Mouse (Mus musculus) liver, embryonic 14.5 days (tissue): ENCODE results near the gene Fam120a. TPM values are rescaled to one million over a fixed set of nuclear protein-coding genes. Genes with fewer than 3 reads are reported as not detected.
A peak's percentile ranks its signal among the peaks of the same experiment; 100 is the strongest.

Experiments used
- ATAC-seq: fragments of 200-750 bp; cut with Nextera tagmentation; 2 replicates; pipeline ENCODE4 v1.8.0; 2017; ENCODE audit warnings: moderate number of reproducible peaks, mild to moderate bottlenecking, moderate library complexity; ENCODE audit not compliant: insufficient read depth
- DNase-seq, 3 experiments: peaks; one replicate each; pipeline ENCODE4 v3.0.0-alpha.2; 2012 to 2013; ENCODE audit warnings: low read depth in 3 of 3, low spot score in 3 of 3
- H3K27ac ChIP-seq: fragments of 300-500 bp; sonication (generic); 2 replicates; pipeline ENCODE4 v1.5.1; 2014; ENCODE audit warnings: moderate library complexity, mild to moderate bottlenecking, control low read depth, inconsistent platforms
- H3K27me3 ChIP-seq: fragments of 300-500 bp; sonication (generic); 2 replicates; pipeline ENCODE4 v1.6.1; 2014; ENCODE audit warnings: mild to moderate bottlenecking, low read length, moderate library complexity; ENCODE audit not compliant: control insufficient read depth, insufficient read depth
- H3K36me3 ChIP-seq: fragments of 300-500 bp; sonication (generic); replicated peaks from 2 replicates; pipeline ENCODE4 v1.6.1; 2014; ENCODE audit warnings: low read depth; ENCODE audit not compliant: control insufficient read depth, insufficient read depth
- H3K4me1 ChIP-seq, 2 experiments: fragments of 200-500 bp in 1 of 2; fragments of 300-500 bp in 1 of 2; sonication (generic) in 1 of 2; replicated peaks; 2 replicates each; pipeline ENCODE4 v1.6.1; 2012 to 2014; ENCODE audit warnings: antibody characterized with exemption in 1 of 2, inconsistent platforms in 1 of 2, low read length in 1 of 2; ENCODE audit not compliant: control insufficient read depth in 2 of 2, insufficient read depth in 2 of 2
- H3K4me2 ChIP-seq: fragments of 300-500 bp; sonication (generic); 2 replicates; pipeline ENCODE4 v1.6.1; 2014; ENCODE audit warnings: low read depth, mild to moderate bottlenecking, control low read depth, moderate library complexity
- H3K4me3 ChIP-seq, 2 experiments: fragments of 200-500 bp in 1 of 2; fragments of 300-500 bp in 1 of 2; sonication (generic) in 1 of 2; 2 replicates each; pipeline ENCODE4 v1.5.1; 2012 to 2014; ENCODE audit warnings: low read depth in 2 of 2, low read length in 2 of 2, mild to moderate bottlenecking in 2 of 2, control low read depth in 1 of 2, inconsistent platforms in 1 of 2, moderate library complexity in 1 of 2; ENCODE audit not compliant: insufficient read depth in 1 of 2
- H3K9ac ChIP-seq: fragments of 300-500 bp; sonication (generic); replicated peaks from 2 replicates; pipeline ENCODE4 v1.6.1; 2014; ENCODE audit warnings: mild to moderate bottlenecking, control low read depth, moderate library complexity
- H3K9me3 ChIP-seq: fragments of 300-500 bp; sonication (generic); 2 replicates; pipeline ENCODE4 v1.6.1; 2016; ENCODE audit warnings: low read length, mixed read lengths; ENCODE audit not compliant: control insufficient read depth
- CTCF ChIP-seq: IDR thresholded peaks from 2 replicates; pipeline ENCODE4 v1.5.1; 2016; ENCODE audit warnings: antibody characterized with exemption, low read depth, control low read depth
- EP300 ChIP-seq: IDR thresholded peaks from 2 replicates; pipeline ENCODE4 v1.6.1; 2016; ENCODE audit warnings: antibody characterized with exemption, low read depth
- WGBS: fragments of 180-500 bp; shearing (Covaris S2); extraction: QIAGEN DNeasy Blood & Tissue Kit; methylation state at CpG from one replicate; pipeline ENCODE4 v1.1.7; 2014; ENCODE audit not compliant: insufficient replicate concordance; 5-methylcytosine and 5-hydroxymethylcytosine counted together
- polyA plus RNA-seq, 2 experiments: library from polyadenylated mRNA; depleted of rRNA in 1 of 2; stranded (reverse) in 1 of 2; unstranded in 1 of 2; fragments of >200 nt; fragmentation: Nextera tagmentation in 1 of 2; extraction: Ambion mirVana in 1 of 2; gene quantifications; 2 replicates each; pipeline versions ENCODE4 v1.2.1 to v1.2.3; 2012 to 2014

Fam120a gene
- polyA plus RNA-seq, 2 experiments: 19.1 to 37.4 TPM

- no peaks in the 10 kb centered on the region for H3K9me3 ChIP-seq
- peaks cover 4% of the 10 kb centered on the region in 2 experiments; a peak in 1 of 4 replicates for H3K4me1 ChIP-seq
- under 1% methylated on average over 36 of the region's 36 CpGs for WGBS
- no peaks in the 10 kb centered on the region for H3K27me3 ChIP-seq
- TF ChIP-seq EP300 (no peak), CTCF (no peak)
- peak overlapping the region; percentile 75 for H3K9ac ChIP-seq
- H3K36me3 ChIP-seq: peaks cover 20% of the 10 kb centered on the region
- DNase-seq (peak; percentile 91 to 95 (median 93)), ATAC-seq (peak; percentile 99)
- peak overlapping the region; percentile 44 to 52 for H3K4me3 ChIP-seq
- peak overlapping the region; percentile 85 for H3K4me2 ChIP-seq
- peak overlapping the region; percentile 53 for H3K27ac ChIP-seq
These were observed 89.3 kb downstream of the Fam120a start for GRCm38 (mm10) chr13:48878534-48878933.

DNA sequence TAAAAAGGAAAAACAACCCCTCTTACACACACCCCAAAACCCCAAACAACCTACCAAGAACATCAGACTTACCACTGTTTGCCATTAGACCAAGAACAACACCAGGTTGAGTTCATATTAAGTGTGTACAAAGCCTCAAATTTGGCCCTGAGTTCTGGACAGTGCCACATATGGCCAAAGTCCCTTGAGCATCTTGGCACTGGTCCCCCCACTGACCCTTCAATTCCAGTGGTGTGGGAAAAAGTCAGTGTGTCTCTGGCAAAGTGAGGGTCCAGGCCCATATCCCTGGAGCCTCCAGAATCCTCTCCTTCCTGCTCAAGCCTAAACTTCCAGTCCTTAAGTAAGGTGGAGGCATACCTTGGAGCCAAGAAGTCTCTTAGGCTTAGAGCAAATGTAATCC lies 90.0 kb downstream of the Fam120a start:
- peaks cover 4% of the 10 kb centered on the region in 2 experiments; a peak in 1 of 4 replicates for H3K4me1 ChIP-seq
- H3K4me2 ChIP-seq: peak overlapping the region; percentile 85
- no peaks in the 10 kb centered on the region for H3K9me3 ChIP-seq
- no peaks in the 10 kb centered on the region for H3K27me3 ChIP-seq
- peak overlapping the region; percentile 53; the same call in 1 of the 2 replicates for H3K27ac ChIP-seq
- TF ChIP-seq CTCF (no peak), EP300 (no peak)
- DNase-seq (no peak), ATAC-seq (no peak)
- peaks cover 15% of the 10 kb centered on the region for H3K36me3 ChIP-seq
- H3K4me3 ChIP-seq: peak overlapping the region in 1 of 2 experiments; percentile 44; a peak in 2 of 4 replicates
- H3K9ac ChIP-seq: peak overlapping the region; percentile 75

GRCm38 (mm10) chr13:48872726-48873125 lies 95.1 kb downstream of the Fam120a start:
- Histone ChIP-seq H3K4me3 (no peak overlapping the region), H3K9ac (no peak overlapping the region), H3K9me3 (no peaks in the 10 kb centered on the region), H3K27me3 (no peaks in the 10 kb centered on the region), H3K36me3 (no peaks in the 10 kb centered on the region), H3K4me2 (no peak overlapping the region), H3K27ac (no peak overlapping the region), H3K4me1 (peaks cover 13 to 27% of the 10 kb centered on the region in 2 experiments)
- DNase-seq: no peak
- no peak for ATAC-seq
- 69% methylated on average over 5 of the region's 5 CpGs for WGBS
- no peak for TF ChIP-seq CTCF
- TF ChIP-seq EP300: no peak

- ATAC-seq: no peak
- 40% methylated on average over 7 of the region's 7 CpGs for WGBS
- Histone ChIP-seq H3K4me2 (peak overlapping the region; percentile 96), H3K4me3 (peak overlapping the region; percentile 79 to 95), H3K27me3 (no peaks in the 10 kb centered on the region), H3K27ac (no peak overlapping the region), H3K9ac (peak overlapping the region; percentile 88), H3K9me3 (no peaks in the 10 kb centered on the region), H3K36me3 (no peaks in the 10 kb centered on the region), H3K4me1 (peaks cover 13 to 27% of the 10 kb centered on the region in 2 experiments)
- TF ChIP-seq EP300: no peak
- TF ChIP-seq CTCF: no peak
- DNase-seq: no peak
These were observed 95.8 kb downstream of the Fam120a start for GRCm38 (mm10) chr13:48871887-48872606.
